Mouse (Mus musculus) layer of hippocampus, adult 9-10 months (tissue): ENCODE results near the gene Igdcc3.

Experiments
- DNase-seq: peaks from one replicate; pipeline ENCODE4 v3.0.0; 2022; ENCODE audit warnings: low spot score

Gene Igdcc3

DNA sequence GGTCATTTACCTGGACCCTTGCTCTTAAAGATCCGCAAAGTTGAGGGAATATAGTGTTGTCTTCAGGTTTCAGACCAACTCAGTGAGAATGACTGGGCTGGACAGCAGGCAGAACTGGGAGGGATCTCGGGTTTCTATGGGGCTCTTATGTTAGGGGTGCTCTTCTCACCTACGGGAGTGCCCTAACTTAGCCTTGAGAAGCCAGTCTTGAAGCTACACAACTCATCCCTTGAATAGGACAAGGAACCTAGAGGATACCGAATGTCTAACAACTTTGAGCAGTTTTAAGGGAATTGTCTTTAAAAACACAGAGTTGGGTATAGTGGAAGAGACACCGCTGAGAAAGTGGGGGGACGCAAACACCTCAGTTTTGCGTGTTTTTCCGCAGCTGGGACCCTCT, 498 bp upstream of the Igdcc3 start:
- DNase-seq: no peak

DNA sequence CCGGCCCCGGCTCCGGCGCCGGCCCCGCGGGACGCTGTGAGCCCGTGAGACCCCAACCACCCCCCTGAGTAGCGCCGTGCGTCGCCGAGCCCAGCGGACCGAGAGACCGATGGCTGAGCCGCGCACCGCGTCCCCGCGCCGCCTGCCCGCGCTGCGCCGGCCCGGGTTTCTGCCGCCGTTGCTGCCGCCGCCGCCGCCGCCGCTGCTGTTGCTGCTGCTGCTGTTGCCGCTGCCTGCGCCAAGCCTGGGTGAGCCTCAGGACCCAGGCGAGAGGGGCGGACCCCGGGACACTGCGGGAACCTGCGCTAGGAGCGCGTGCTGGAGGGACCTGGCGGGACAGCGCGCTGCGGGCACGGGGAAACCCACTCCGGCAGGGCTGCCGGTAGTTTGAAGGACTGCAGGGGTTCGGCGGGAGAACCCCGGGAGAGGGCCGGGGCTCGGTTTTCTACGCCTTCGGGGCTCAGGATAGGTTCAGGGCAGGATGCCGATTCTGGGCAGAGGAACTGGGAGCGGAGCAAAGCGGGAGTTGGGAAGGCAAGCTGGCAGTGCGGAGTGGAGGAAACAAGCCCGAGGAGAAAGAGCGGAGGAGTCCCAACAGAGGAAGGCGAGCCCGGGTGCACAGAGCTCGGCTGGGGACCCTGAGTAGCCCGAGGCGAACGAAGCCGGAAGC, 452 bp downstream of the Igdcc3 start:
- no peak for DNase-seq

DNA sequence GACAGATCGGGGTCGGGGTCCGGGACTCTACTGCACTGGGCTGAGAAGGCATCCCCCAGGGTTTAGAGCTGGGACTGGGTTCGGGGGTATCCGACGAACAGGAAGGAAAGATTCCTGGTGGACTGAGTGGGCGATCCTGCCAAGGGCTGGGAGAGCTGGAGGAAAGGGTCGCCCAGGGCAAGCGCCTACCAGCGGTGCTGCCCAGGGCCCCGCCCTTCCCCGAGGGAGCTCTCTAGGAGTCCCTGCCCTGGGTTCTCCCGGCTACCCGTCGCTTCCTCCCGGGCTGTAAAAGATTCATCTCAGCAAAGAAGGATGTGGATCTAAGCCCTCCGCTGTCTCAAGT, 958 bp downstream of the Igdcc3 start:
- DNase-seq: no peak

DNA sequence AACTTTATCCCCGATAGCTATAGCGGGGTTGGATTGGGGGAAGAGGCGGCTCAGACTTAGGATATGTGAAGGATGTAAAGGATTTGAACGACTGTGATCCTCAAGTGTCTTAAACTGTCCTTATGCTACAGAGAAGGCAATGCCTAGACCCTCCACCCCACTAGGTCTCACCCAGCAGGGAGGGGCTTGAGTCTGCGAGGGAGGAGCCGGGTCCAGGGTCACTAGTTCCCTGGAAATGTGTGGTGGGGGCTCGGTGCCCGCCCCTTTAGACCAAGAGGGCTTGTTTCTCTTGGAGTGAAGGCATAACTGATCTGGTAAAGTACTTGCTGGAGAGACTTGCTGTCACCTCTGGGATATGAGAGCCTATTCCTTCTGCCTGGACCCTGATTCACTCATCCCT, 1.4 kb downstream of the Igdcc3 start:
- no peak for DNase-seq

DNA sequence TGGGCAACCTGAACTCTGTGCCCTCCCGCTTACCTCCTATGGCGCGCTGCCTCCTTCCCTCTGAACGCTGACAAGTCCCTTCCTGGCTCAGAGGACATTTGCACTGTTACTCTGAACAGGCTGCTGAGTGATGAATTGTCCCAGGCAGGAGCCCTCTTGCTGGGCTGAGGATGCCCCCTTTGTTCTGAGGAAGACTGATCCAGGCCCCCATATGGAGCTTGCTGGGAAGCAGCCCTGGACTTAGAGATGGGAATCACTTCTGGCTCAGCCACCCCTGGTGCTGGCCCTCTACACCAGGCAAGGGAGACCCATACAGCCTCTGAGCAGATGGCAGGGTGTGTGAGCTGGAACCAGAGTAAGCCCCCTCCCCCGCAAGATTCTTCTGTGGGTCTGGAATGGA, 5.0 kb downstream of the Igdcc3 start:
- DNase-seq: no peak

DNA sequence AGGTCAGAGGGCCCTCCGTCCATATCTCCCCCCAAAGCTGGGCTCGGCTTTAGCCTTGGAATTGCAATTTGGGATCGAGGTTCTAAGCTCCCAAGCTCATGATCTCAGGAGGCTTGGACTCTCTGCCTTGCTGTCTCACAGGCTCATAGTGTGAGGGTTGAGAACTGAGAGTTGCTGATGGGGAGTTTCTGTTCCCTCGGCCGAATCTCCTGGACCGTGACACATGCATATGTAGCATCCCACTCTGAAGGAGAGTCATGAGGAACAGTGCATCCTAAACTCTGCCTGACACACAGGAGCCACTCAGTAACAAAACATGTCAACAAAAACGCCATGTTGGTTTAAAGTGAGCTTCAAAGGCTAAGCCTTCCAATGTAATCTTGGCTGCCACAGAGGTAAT, 7.5 kb downstream of the Igdcc3 start:
- no peak for DNase-seq

DNA sequence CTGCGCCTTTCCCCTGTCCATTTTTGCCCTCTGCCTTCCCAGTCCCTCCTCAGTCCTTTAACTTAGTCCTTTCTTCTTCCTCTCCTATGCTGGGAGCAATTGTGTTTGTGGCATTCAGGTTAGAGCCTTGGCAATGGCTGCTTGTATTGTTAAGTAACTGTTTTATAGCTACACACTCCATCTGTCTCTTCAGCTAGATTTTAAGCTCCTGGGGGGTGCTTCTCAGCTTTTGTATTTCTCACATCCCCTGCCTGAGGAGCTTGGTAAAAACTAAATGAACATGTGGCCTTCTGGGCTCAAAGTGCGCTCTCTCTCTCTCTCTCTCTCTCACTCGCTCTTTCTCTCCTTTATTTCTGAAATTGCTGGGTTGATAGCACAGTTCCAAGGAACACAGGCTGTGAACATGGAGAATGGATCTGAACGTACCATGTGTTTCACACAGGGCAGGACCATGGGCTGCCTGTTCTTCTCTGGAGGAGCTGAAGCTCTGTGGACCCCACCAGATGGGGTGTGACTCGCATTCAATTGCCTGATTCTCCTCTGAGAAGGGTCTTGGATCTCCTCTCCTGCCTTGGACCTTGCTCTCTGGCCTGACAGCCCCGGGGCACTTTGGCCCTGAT, 11.8 kb downstream of the Igdcc3 start:
- DNase-seq: no peak

DNA sequence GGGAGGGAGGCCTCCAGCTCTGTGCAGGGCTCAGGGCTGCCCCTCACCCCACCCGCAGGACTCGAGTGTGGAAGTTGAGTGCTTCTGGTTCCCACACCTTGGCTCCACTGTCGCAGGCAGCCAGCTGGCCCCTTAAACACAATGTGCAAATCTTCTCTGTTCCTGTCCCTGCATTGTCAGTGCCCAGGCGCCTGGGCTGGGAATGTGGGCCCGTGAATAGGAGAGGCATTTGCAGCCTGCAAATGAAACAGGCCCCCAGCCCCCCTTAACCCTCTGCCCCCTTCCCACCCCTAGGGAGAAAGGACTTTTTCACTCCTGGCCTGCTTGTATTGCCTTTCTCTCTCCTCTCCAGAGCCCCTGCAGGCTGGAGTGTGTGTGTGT, 12.3 kb downstream of the Igdcc3 start:
- no peak for DNase-seq

DNA sequence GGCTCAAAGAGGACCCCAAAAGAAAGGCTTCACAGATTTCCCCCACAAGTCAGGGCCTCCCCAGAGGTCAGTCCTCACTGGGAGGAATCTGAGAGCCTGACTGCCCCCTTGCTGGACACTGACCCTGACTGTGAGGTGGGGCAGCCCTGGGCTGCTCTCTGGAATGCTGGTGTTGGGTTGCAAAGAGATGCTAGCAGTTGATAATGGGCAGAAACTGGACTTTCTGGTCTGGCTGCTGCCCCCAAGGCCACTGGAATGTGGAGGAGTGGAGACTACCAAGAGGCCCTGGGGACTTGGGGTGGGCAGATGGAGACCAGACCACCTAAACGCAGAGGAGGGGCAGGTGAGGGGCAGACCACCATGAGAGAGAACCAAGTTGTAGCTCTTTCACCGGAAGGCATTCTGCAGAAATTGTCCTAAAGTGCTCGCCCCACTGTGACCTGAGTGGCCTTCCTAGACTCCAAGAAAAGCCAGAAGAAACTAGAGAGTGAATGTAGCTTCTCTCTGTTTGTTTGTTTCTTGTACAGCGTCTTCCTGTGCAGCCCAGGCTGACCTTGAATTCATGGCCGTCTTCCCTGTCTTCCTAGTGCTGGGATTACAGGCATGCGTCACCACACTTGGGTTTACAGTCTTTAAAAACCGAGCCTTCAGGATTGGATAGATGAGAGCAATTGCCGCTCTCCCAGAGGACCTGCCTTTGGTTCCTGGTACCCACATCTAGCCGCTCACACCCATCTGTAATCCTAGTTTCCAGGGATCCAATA, 13.9 kb downstream of the Igdcc3 start:
- DNase-seq: no peak

DNA sequence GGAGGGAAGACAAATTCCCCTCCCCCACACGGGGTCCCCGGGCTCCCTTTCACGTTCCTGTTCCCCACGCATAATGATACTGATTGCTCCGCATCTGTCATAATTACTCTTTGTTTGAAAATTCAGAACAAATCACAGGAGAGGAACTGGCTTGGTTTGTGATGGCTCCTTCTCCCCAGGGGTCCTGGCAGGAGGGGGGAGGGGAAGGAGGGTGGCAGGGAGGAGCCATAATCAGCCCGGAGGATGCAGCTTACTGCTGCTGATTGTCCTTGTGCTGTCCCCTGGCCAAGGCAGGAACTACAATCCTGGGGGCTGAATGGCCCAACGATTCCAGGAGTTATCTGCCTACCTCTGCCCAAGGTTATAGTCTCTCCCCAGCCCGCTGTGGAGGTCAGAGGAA, 15.6 kb downstream of the Igdcc3 start:
- no peak for DNase-seq

DNA sequence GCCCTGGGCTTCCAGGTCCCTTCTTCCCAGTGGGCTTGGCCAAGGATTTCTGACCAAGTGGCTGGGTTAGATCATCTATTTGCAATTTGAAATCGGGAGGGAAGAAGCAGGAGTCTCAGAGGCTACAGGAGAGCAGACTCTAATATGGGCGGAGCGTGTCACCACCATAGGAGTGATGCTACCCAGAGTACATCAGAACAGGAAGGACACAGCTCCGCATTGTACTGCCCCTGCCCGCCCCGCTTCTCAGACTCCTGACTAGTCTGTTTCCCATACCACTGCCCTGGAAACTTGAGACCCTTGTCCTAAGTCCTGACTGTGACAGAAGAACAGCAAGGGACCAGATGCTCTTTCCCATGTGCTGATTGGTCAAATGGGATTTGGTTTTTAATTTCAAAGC, 16.6 kb downstream of the Igdcc3 start:
- DNase-seq: no peak

DNA sequence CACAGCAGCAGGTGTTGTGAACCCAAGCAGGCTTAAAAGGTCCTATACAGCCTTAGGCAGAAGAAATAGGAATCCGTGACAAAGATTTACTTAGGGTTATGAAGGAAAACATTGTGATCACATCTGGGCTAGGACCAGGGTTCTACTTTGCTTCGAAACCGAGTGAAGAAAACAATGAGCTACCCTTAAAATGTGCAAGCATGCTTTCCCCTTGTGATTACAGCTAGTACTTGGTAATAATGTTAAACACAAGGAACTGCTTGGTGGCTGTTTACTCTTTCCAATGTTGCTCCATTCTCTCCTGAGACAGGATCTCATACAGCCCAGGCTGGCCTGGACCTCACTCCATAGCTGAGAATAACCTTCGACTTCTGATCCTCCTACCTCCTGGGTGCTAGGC, 20.2 kb downstream of the Igdcc3 start:
- no peak for DNase-seq

DNA sequence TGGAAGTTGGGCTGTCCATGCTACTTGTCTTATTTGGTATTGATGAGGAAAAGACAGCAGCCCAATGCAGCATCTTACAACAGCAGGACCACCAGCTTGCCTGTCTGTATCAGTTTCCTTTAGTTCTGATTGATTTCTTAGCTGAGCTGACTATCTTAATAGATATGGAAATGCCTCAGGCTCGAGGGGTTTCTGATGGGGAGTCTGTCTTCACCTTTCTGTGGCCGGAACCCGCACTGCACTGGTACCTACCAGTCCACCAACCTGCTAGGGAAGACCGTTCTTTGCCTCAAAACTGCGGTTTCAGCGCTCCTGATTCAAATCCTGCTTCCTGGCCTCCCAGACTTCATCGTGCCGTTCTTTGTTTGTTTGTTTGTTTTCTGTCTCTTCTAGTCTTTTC, 20.9 kb downstream of the Igdcc3 start:
- no peak for DNase-seq

DNA sequence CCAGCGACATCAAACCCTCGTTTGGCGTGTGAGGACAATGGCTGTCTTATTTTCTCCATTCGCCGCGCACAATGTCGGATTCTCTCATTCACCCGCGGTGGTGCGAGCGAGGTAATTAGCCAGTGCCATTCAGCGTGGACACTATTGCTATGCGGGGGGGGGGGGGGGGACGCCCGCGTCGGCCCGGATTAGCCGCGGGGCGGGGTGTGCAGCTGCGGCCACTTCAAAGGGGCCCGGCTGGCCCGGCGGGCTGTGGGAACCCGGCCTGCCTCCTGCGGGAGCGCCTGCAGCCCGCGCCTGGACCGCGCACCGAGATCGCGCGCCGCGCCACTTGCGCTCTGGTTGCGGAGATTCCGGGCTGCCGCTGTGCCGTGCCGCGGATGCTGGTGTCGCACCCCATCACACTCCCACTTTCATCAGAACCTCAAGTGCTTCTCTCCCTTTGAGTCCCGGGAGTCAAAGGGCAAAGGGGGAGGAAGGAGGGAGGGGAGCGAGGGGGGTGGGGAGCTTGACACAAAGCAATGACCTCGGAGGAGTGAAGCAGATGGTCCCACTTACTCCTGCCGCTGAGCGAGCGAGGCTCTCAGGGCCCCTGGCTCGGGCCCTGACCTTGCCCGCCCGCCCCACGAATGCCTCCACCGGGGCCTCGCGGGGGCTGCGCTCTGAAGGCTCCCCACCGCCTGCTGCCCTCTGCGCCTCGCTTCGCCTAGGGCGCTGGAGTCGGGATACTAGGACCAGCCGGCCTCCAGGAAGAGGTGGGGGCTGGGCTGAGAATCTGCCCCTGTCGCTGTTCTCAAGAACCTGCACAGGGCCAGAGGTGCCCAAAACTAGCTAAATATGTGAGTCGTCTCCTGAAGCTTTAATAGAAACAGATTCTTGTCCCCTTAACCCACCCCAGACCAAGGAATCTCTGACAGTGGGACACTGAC, 22.0 kb downstream of the Igdcc3 start:
- no peak for DNase-seq

DNA sequence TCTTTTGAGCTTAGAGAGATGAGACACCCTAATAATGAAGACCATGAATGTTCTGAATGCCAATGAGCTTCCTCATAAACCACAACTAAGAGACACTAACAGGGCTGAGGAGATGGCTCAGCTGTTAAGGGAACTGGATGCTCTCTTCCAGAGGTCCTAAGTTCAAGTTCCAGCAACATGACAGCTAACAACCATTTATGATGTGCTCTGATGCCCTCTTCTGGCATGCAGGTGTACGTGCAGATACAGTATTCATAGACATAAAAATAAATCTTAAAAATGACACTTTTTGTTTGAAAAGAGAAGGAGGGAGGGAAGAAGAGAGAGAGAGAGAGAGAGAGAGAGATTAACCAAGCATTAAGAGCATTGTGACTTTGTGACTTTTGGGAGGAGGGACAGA, 23.9 kb downstream of the Igdcc3 start:
- DNase-seq: no peak

DNA sequence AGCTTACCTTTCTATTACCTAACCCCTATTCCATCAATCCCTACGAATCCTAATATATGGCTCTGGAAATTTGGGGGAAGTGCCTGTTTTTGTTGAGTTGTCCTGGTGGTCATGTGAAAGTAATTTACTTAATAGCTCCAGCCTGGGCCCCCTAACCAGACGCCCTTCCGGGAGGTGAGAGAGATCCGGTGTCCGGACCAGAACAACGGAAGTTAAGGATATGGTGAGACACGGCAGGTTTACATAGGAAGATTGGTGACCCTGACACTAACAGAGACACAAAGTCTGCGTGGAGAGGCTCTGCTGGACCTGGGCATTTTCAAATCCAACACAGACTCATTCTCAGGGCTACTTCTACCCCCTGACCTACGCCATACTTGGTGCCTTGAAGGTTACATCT, 25.4 kb downstream of the Igdcc3 start:
- DNase-seq: no peak

DNA sequence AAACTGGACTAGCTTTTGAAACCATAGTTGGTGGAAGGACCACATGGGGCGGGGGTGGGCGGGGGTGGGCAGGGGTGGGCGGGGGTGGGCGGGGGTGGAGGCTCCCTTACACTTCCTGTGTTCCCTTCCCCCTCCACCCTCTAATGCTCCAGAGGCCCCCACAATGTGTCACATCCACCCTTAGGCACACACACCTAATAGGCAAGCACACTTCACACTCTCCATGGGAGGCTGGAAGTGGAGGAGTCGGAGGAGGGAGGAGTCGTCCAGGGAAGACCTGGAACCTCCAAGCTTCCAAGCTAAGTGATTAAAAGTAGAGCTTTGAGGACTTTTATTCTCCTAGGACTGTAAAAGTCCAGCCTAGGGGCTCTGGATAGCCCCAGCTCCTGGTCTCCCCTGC, 27.5 kb downstream of the Igdcc3 start:
- DNase-seq: no peak

DNA sequence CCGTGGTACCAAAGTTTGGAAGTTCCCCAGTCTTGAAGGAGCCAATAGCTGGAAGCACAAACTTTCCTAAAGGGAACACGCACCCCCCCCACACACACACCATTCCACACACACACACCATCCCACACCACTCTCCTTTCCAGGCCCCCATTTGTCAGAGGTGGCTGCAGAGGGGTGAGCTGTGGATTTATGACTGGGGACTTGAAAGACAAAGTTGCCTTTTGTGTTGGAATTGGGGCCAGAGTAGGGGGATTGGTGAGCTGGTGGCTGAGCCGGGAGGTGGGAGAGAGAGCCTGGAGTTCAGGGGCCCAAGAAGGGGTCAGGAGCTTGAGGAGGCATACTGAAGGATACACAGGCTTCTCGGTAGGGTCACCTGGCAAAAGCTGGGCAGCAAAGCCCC, 28.0 kb downstream of the Igdcc3 start:
- DNase-seq: no peak

DNA sequence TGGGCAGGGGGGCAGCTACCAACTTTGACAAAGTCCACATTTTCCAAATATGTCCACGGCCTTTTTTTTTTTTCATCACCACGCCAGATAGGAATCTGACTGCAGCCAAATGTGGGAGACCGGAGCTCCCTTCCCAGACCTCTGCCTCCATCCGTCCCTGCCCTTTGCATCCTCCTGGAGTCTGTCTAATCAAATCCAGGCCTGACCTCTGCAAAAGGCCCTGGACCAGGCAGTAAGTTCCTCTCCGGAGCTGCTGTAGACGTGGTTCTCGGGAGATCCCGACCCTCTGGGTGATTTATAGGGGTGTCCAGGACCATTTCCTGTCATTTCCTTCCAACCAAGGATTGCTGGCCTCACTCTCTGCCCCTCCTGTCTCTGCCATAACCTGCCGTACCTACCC, 31.7 kb downstream of the Igdcc3 start:
- DNase-seq: no peak

DNA sequence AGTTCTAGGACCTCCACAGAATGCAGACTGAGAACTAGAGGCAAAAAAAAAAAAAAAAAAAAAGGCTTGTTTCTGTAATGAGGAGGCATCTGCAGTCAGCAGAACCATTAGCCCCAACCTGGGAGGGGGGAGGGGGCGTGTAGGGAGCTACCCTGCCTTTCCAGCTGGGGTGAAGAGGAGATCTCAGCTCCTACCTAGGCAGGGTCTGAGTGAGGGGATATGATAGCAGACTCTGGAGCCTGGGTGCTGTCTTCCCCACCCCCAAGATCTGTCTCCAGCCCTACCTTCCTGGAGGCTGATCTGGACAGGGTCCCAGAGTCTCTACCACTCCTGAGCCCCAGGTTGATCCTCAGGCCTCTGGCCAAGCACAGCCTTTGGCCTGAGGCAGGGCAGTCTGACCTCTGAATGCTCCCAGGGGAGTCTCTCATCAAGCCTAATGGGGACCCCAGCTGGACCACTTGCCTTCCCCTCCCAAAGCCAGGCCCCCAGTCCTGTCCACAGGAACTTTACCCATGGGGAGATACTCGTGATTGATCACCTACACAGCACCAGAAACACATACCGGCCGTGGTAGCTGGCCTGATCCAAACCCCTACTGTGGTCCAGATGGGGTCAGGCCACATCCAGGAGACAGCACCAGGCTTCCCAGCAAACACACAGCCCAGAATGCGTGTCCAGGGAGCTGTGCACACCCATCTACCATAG, 34.4 kb downstream of the Igdcc3 start:
- DNase-seq: no peak

DNA sequence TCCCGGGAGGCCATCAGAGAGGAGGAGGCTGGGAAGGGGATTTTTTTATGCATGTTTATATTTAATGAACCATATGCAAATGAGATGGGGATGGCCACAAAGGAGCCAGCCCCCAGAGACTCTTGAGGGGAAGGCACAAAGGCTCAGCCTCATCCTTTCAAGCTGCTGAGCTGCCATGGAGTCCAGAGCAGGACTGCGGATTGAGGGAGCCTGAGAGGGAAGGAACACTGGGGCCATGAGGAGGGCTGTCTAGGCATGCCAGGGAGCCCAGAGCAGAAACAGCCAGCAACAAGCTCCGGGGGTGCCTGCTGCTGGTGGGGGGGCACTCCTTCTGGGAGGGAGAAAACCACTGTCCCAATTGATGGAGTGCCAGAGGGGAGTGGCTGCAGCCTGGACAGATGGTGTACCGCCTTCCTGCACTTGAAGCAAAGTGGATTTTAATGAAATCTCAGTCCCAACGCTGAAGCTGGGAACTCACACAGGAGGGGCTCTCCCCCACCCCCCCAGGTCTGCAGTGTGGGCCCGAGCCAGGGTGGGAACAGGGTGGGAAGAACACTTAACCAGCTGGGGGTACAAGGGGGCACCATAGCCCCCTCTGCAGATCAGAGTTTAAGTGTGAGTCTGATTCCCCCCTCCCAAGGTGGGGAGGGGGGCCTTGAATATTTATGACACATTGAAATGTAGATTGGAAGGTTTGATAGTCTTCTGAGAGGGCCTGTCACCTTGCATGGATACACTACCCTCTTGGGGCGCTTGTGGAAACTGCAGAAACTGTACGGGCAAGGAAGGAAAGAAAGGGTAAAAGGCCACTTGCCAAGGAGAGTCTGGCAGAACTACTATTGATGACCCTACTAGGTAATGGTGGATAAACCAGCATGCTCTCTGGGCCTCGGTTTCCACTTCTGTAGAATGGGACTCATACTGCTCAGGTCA, 35.2 kb downstream of the Igdcc3 start:
- DNase-seq: no peak
